Mouse (Mus musculus) hindbrain, embryonic 13.5 days (tissue): ENCODE results near the gene Dhh. TPM values are rescaled to one million over a fixed set of nuclear protein-coding genes. Genes with fewer than 3 reads are reported as not detected.

Experiments used
- ATAC-seq: fragments of 200-750 bp; cut with Nextera tagmentation; 2 replicates; pipeline ENCODE4 v1.8.0; 2017; ENCODE audit warnings: moderate TSS enrichment; ENCODE audit not compliant: low FRiP score
- H3K27ac ChIP-seq: fragments of 300-500 bp; sonication (generic); 2 replicates; pipeline ENCODE4 v1.5.1; 2015; ENCODE audit warnings: inconsistent platforms, mild to moderate bottlenecking, moderate library complexity
- H3K27me3 ChIP-seq: fragments of 300-500 bp; sonication (generic); 2 replicates; pipeline ENCODE4 v1.6.1; 2015; ENCODE audit warnings: mild to moderate bottlenecking, inconsistent platforms
- H3K36me3 ChIP-seq: fragments of 300-500 bp; sonication (generic); 2 replicates; pipeline ENCODE4 v1.6.1; 2015; ENCODE audit warnings: mild to moderate bottlenecking, inconsistent platforms
- H3K4me1 ChIP-seq: fragments of 300-500 bp; sonication (generic); replicated peaks from 2 replicates; pipeline ENCODE4 v1.6.1; 2015; ENCODE audit warnings: inconsistent platforms
- H3K4me2 ChIP-seq: fragments of 300-500 bp; sonication (generic); 2 replicates; pipeline ENCODE4 v1.6.1; 2015; ENCODE audit warnings: inconsistent platforms, mild to moderate bottlenecking, moderate library complexity
- H3K4me3 ChIP-seq: fragments of 300-500 bp; sonication (generic); 2 replicates; pipeline ENCODE4 v1.5.1; 2015; ENCODE audit warnings: mild to moderate bottlenecking, inconsistent platforms
- H3K9ac ChIP-seq: fragments of 300-500 bp; sonication (generic); 2 replicates; pipeline ENCODE4 v1.6.1; 2015; ENCODE audit warnings: mild to moderate bottlenecking, inconsistent platforms
- H3K9me3 ChIP-seq: fragments of 300-500 bp; sonication (generic); 2 replicates; pipeline ENCODE4 v1.6.1; 2016; ENCODE audit warnings: inconsistent platforms
- WGBS: fragments of 180-500 bp; shearing (Covaris S2); methylation state at CpG from one replicate; pipeline ENCODE4 v1.1.7; 2015; 5-methylcytosine and 5-hydroxymethylcytosine counted together
- polyA plus RNA-seq: library from polyadenylated mRNA; unstranded; fragments of >200 nt; fragmentation: Nextera tagmentation; extraction: Ambion mirVana; gene quantifications from 2 replicates; pipeline ENCODE4 v1.2.1, GENCODE M21; 2015

Gene Dhh
- polyA plus RNA-seq, 1 experiment from 2014 or later, result 1.7 TPM

- Histone ChIP-seq H3K4me1 (peaks cover 11% of the 10 kb centered on the region), H3K4me2 (no peak overlapping the region), H3K36me3 (peaks cover 51% of the 10 kb centered on the region), H3K27me3 (peaks cover 37% of the 10 kb centered on the region), H3K9me3 (no peaks in the 10 kb centered on the region), H3K4me3 (no peak overlapping the region), H3K27ac (no peak overlapping the region), H3K9ac (no peak overlapping the region)
- 94% methylated on average over 2 of the region's 2 CpGs for WGBS
- ATAC-seq, result no peak
Observed at GRCm38 (mm10) chr15:98902600-98902999, 4.3 kb upstream of the Dhh start.

- no peak overlapping the region for H3K9ac ChIP-seq
- no peak overlapping the region for H3K4me3 ChIP-seq
- no peaks in the 10 kb centered on the region for H3K9me3 ChIP-seq
- ATAC-seq, result no peak
- peaks cover 41% of the 10 kb centered on the region for H3K36me3 ChIP-seq
- no peak overlapping the region for H3K4me2 ChIP-seq
- 65% methylated on average over 1 of the region's 1 CpGs for WGBS
- peaks cover 47% of the 10 kb centered on the region for H3K27me3 ChIP-seq
- H3K27ac ChIP-seq, result no peak overlapping the region
- H3K4me1 ChIP-seq, result peaks cover 15% of the 10 kb centered on the region
Observed at GRCm38 (mm10) chr15:98901530-98901929, 3.2 kb upstream of the Dhh start.

- ATAC-seq, result no peak
- Histone ChIP-seq H3K9me3 (no peaks in the 10 kb centered on the region), H3K27ac (no peak overlapping the region), H3K4me3 (peak overlapping the region; percentile 22), H3K9ac (peak overlapping the region; percentile 43; the same call in 1 of the 2 replicates), H3K27me3 (peaks cover 88% of the 10 kb centered on the region), H3K4me2 (peak overlapping the region; percentile 44), H3K36me3 (peaks cover 3% of the 10 kb centered on the region; the same call in 1 of the 2 replicates), H3K4me1 (peaks cover 43% of the 10 kb centered on the region)
- 1% methylated on average over 10 of the region's 10 CpGs for WGBS
Observed at GRCm38 (mm10) chr15:98897495-98897894, 845 bp downstream of the Dhh start.

- no peak for ATAC-seq
- 2% methylated on average over 40 of the region's 41 CpGs for WGBS
- Histone ChIP-seq H3K4me3 (peak overlapping the region; percentile 49), H3K36me3 (no peaks in the 10 kb centered on the region), H3K27me3 (peaks cover 98% of the 10 kb centered on the region), H3K9me3 (no peaks in the 10 kb centered on the region), H3K9ac (peak overlapping the region; percentile 60), H3K4me1 (peaks cover 46% of the 10 kb centered on the region), H3K4me2 (peak overlapping the region; percentile 95), H3K27ac (0 out of 2 replicates have a peak overlapping the region, but pooled peaks have one; percentile 23)
Observed at GRCm38 (mm10) chr15:98895635-98896589, 2.4 kb downstream of the Dhh start.

- no peaks in the 10 kb centered on the region for H3K9me3 ChIP-seq
- peak overlapping the region; percentile 69; the same call in 1 of the 2 replicates for H3K9ac ChIP-seq
- peak overlapping the region; percentile 49 for H3K4me3 ChIP-seq
- H3K4me2 ChIP-seq, result peak overlapping the region; percentile 95
- ATAC-seq, result peak; percentile 29; the same call in 1 of the 2 replicates
- 2% methylated on average over 38 of the region's 38 CpGs for WGBS
- peaks cover 95% of the 10 kb centered on the region for H3K27me3 ChIP-seq
- H3K36me3 ChIP-seq, result no peaks in the 10 kb centered on the region
- no peak overlapping the region for H3K27ac ChIP-seq
- peaks cover 46% of the 10 kb centered on the region for H3K4me1 ChIP-seq
Observed at GRCm38 (mm10) chr15:98894746-98895634, 3.4 kb downstream of the Dhh start.

- no peak for ATAC-seq
- peaks cover 86% of the 10 kb centered on the region for H3K27me3 ChIP-seq
- under 1% methylated on average over 77 of the region's 77 CpGs for WGBS
- H3K4me3 ChIP-seq, result peak within 1 kb of the TSS; percentile 49
- H3K4me1 ChIP-seq, result peaks cover 46% of the 10 kb centered on the region
- peak within 1 kb of the TSS; percentile 69 for H3K9ac ChIP-seq
- no peaks in the 10 kb centered on the region for H3K9me3 ChIP-seq
- no peaks in the 10 kb centered on the region for H3K36me3 ChIP-seq
- peak within 1 kb of the TSS; percentile 95 for H3K4me2 ChIP-seq
- H3K27ac ChIP-seq, result no peak within 1 kb of the TSS
Observed at GRCm38 (mm10) chr15:98893940-98894745, 4.2 kb downstream of the Dhh start, which contains the start of gene Rhebl1. Rhebl1 (minus strand) TSS chr15:98894540.

- Histone ChIP-seq H3K27me3 (peaks cover 75% of the 10 kb centered on the region), H3K27ac (no peak overlapping the region), H3K9me3 (no peaks in the 10 kb centered on the region), H3K4me1 (peaks cover 39% of the 10 kb centered on the region), H3K9ac (no peak overlapping the region), H3K4me3 (no peak overlapping the region), H3K4me2 (no peak overlapping the region), H3K36me3 (no peaks in the 10 kb centered on the region)
- WGBS, result 48% methylated on average over 4 of the region's 4 CpGs
- no peak for ATAC-seq
Observed at GRCm38 (mm10) chr15:98893036-98893435, 5.3 kb downstream of the Dhh start.

GRCm38 (mm10) chr15:98891907-98892606 is 6.3 kb downstream of the Dhh start:
- Histone ChIP-seq H3K4me2 (no peak overlapping the region), H3K27ac (no peak overlapping the region), H3K27me3 (peaks cover 65% of the 10 kb centered on the region), H3K36me3 (no peaks in the 10 kb centered on the region), H3K4me3 (no peak overlapping the region), H3K9ac (no peak overlapping the region), H3K4me1 (peaks cover 32% of the 10 kb centered on the region), H3K9me3 (no peaks in the 10 kb centered on the region)
- no peak; the same call in 1 of the 2 replicates for ATAC-seq
- WGBS, result 48% methylated on average over 6 of the region's 6 CpGs

GRCm38 (mm10) chr15:98891198-98891742 is 7.1 kb downstream of the Dhh start:
- H3K36me3 ChIP-seq, result no peaks in the 10 kb centered on the region
- no peak overlapping the region for H3K4me3 ChIP-seq
- H3K9me3 ChIP-seq, result no peaks in the 10 kb centered on the region
- H3K27ac ChIP-seq, result no peak overlapping the region
- H3K27me3 ChIP-seq, result peaks cover 57% of the 10 kb centered on the region
- ATAC-seq, result no peak
- peaks cover 31% of the 10 kb centered on the region for H3K4me1 ChIP-seq
- H3K4me2 ChIP-seq, result no peak overlapping the region
- H3K9ac ChIP-seq, result no peak overlapping the region
- 14% methylated on average over 19 of the region's 19 CpGs for WGBS

- no peaks in the 10 kb centered on the region for H3K9me3 ChIP-seq
Observed at GRCm38 (mm10) chr15:98887526-98887925, 10.8 kb downstream of the Dhh start.

More at GRCm38 (mm10) chr15:98887526-98887925, 10.8 kb downstream of the Dhh start:
- 85% methylated on average over 7 of the region's 7 CpGs for WGBS
- H3K36me3 ChIP-seq, result no peaks in the 10 kb centered on the region
- H3K4me3 ChIP-seq, result no peak overlapping the region
- H3K27me3 ChIP-seq, result peaks cover 20% of the 10 kb centered on the region
- ATAC-seq, result no peak
- 0 out of 2 replicates have a peak, but pooled peaks cover 3% of the 10 kb centered on the region for H3K4me1 ChIP-seq
- H3K9ac ChIP-seq, result no peak overlapping the region
- no peak overlapping the region for H3K27ac ChIP-seq
- H3K4me2 ChIP-seq, result no peak overlapping the region
